Mouse (Mus musculus): ENCODE results near the gene Slc7a14. TPM values are rescaled to one million over a fixed set of nuclear protein-coding genes. Genes with fewer than 3 reads are reported as not detected.

Gene Slc7a14
- polyA plus RNA-seq, 1 experiment from 2014 or later: 0.34 TPM

DNA sequence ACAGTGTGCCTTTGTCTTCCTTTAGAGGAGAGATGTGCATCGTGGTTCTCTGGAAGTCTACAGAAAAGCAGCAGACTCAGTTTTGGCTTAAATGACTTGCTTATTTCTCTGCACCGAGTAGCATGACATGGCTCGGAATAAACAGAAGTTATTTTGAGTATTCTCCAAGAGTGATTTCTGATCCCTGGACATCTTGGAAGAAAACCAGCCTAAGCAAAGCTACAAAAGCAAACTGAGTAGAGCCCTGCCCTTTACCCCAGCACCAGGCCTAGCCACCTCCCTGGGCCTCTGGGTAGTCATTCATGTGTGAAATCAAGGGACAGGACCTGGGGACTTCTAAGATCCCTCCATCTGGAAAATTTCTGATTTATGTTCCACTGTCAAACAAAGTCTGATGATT, 74.0 kb downstream of the Slc7a14 start:
- no peak overlapping the region for H3K9ac ChIP-seq (ENCODE audit: low read depth, low read length)
- no peaks in the 10 kb centered on the region for H3K27me3 ChIP-seq (replicated peaks; ENCODE audit: control insufficient read depth, insufficient read depth, low read length)
- H3K4me3 ChIP-seq (ENCODE audit: low read depth, low read length): no peak overlapping the region
- H3K9me3 ChIP-seq (ENCODE audit: control insufficient read depth): no peaks in the 10 kb centered on the region
- no peak for ATAC-seq
- no peak overlapping the region for H3K4me2 ChIP-seq (replicated peaks; ENCODE audit: low read depth)
- H3K27ac ChIP-seq (ENCODE audit: low read depth, low read length): no peak overlapping the region
- WGBS: 64% methylated on average over 3 of the region's 3 CpGs
- no peak for TF ChIP-seq CTCF (IDR thresholded peaks at IDR 0.05; ENCODE audit: low read depth)
- no peaks in the 10 kb centered on the region for H3K36me3 ChIP-seq (ENCODE audit: control insufficient read depth, insufficient read depth)
- H3K4me1 ChIP-seq (replicated peaks; ENCODE audit: control insufficient read depth, insufficient read depth, low read length): no peaks in the 10 kb centered on the region

DNA sequence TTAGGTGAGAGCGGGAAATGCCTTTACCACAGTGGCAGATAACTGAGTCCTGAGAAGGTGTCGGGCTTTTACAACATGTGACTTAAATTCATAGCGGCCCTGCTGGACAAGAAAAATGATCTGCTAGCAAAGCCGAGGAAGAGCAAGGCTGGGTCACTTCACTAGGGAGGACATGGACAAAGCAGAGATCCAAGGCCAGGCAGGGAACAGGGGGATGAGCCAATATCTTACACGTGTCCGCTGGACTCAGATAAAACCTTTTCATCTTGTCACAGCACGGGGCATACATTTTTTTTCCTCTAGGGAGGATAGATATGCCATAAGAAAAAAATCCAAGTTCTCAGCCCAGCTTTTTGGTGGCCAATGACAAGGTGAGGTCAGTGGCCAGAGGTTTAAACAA, 75.8 kb downstream of the Slc7a14 start:
- Histone ChIP-seq H3K36me3 (ENCODE audit: control insufficient read depth, insufficient read depth) (no peaks in the 10 kb centered on the region), H3K27me3 (replicated peaks; ENCODE audit: control insufficient read depth, insufficient read depth, low read length) (no peaks in the 10 kb centered on the region), H3K4me3 (ENCODE audit: low read depth, low read length) (no peak overlapping the region), H3K27ac (ENCODE audit: low read depth, low read length) (no peak overlapping the region), H3K9ac (ENCODE audit: low read depth, low read length) (no peak overlapping the region), H3K4me1 (replicated peaks; ENCODE audit: control insufficient read depth, insufficient read depth, low read length) (no peaks in the 10 kb centered on the region), H3K9me3 (ENCODE audit: control insufficient read depth) (no peaks in the 10 kb centered on the region), H3K4me2 (replicated peaks; ENCODE audit: low read depth) (no peak overlapping the region)
- WGBS: 61% methylated on average over 7 of the region's 7 CpGs
- no peak for ATAC-seq
- no peak for TF ChIP-seq CTCF (IDR thresholded peaks at IDR 0.05; ENCODE audit: low read depth)

DNA sequence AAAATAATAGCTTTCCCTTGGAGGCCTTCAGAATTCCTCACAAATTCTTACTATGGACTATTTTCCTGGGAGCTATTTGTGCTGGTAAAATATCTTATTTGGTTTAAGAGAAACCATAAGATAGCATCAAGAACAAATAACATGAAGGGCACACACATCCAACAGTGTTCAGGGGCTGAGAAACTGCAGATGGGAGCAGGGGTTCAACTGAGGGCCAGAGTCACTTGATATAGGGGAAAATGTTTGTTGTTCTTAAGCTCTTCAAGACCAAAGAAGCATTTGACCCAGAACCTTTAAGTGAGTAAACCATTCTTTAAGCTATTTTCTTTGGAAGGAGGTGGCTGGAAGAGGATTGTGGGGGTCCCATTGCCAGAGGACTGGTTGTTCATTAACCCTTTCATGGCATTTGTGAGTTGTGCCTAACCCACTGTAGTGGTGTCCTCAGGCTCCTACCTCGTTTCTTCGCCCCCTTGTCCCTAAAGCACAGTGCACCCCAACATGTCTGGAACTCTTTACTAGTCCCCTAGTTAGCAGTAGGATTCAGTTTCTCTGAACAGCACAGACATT, 76.3 kb downstream of the Slc7a14 start:
- Histone ChIP-seq H3K4me1 (replicated peaks; ENCODE audit: control insufficient read depth, insufficient read depth, low read length) (no peaks in the 10 kb centered on the region), H3K4me3 (ENCODE audit: low read depth, low read length) (no peak overlapping the region), H3K36me3 (ENCODE audit: control insufficient read depth, insufficient read depth) (no peaks in the 10 kb centered on the region), H3K9ac (ENCODE audit: low read depth, low read length) (no peak overlapping the region), H3K9me3 (ENCODE audit: control insufficient read depth) (no peaks in the 10 kb centered on the region), H3K27me3 (replicated peaks; ENCODE audit: control insufficient read depth, insufficient read depth, low read length) (no peaks in the 10 kb centered on the region), H3K4me2 (replicated peaks; ENCODE audit: low read depth) (no peak overlapping the region), H3K27ac (ENCODE audit: low read depth, low read length) (no peak overlapping the region)
- no peak for ATAC-seq
- WGBS: 74% methylated on average over 2 of the region's 2 CpGs
- no peak for TF ChIP-seq CTCF (IDR thresholded peaks at IDR 0.05; ENCODE audit: low read depth)

DNA sequence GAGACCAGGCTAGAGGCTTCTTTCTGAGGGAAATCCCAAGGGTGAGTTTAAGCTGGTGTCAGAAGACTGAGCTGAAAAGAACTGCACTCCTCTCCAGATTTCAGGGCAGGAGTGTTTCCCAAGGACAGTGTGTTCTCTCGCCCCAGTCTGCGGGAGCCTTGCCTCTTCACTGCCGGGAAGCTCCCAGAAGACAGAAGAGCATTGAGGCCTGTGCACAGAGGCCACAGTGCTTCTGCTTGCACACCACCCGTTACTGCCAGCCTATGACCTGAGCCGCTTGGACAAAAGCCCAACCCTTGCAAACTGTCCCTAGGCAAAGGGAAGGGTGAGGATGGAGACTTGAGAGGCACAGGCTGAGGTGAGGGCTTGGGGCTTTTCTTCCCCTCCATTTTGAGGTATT, 80.9 kb downstream of the Slc7a14 start:
- Histone ChIP-seq H3K4me1 (replicated peaks; ENCODE audit: control insufficient read depth, insufficient read depth, low read length) (no peaks in the 10 kb centered on the region), H3K27ac (ENCODE audit: low read depth, low read length) (no peak overlapping the region), H3K36me3 (ENCODE audit: control insufficient read depth, insufficient read depth) (no peaks in the 10 kb centered on the region), H3K4me2 (replicated peaks; ENCODE audit: low read depth) (no peak overlapping the region), H3K4me3 (ENCODE audit: low read depth, low read length) (no peak overlapping the region), H3K9ac (ENCODE audit: low read depth, low read length) (no peak overlapping the region), H3K27me3 (replicated peaks; ENCODE audit: control insufficient read depth, insufficient read depth, low read length) (no peaks in the 10 kb centered on the region), H3K9me3 (ENCODE audit: control insufficient read depth) (no peaks in the 10 kb centered on the region)
- TF ChIP-seq CTCF (IDR thresholded peaks at IDR 0.05; ENCODE audit: low read depth): no peak
- 79% methylated on average over 5 of the region's 5 CpGs for WGBS
- no peak for ATAC-seq

DNA sequence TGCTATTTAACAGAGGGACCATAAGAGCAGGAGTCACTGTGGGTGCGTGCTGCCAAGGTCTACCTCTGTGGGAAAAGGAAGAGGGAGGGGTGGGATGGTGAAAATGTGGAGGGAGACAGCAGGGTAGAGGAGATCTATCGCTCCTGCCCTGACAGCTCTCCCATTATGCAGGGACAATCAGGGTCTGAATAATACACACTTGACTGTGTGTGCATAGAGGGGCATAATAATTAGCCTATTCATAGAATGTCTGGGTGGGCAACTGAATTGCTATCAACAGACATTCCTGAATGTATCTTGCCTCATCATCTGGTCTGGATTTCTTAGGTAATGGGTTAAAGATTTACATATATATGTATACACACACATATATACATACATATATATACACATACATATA, 81.7 kb downstream of the Slc7a14 start:
- H3K36me3 ChIP-seq (ENCODE audit: control insufficient read depth, insufficient read depth): no peaks in the 10 kb centered on the region
- WGBS: 87% methylated on average over 2 of the region's 2 CpGs
- H3K27ac ChIP-seq (ENCODE audit: low read depth, low read length): no peak overlapping the region
- no peaks in the 10 kb centered on the region for H3K4me1 ChIP-seq (replicated peaks; ENCODE audit: control insufficient read depth, insufficient read depth, low read length)
- H3K9ac ChIP-seq (ENCODE audit: low read depth, low read length): no peak overlapping the region
- no peak overlapping the region for H3K4me2 ChIP-seq (replicated peaks; ENCODE audit: low read depth)
- no peak for ATAC-seq
- no peak overlapping the region for H3K4me3 ChIP-seq (ENCODE audit: low read depth, low read length)
- no peak for TF ChIP-seq CTCF (IDR thresholded peaks at IDR 0.05; ENCODE audit: low read depth)
- no peaks in the 10 kb centered on the region for H3K9me3 ChIP-seq (ENCODE audit: control insufficient read depth)
- no peaks in the 10 kb centered on the region for H3K27me3 ChIP-seq (replicated peaks; ENCODE audit: control insufficient read depth, insufficient read depth, low read length)

DNA sequence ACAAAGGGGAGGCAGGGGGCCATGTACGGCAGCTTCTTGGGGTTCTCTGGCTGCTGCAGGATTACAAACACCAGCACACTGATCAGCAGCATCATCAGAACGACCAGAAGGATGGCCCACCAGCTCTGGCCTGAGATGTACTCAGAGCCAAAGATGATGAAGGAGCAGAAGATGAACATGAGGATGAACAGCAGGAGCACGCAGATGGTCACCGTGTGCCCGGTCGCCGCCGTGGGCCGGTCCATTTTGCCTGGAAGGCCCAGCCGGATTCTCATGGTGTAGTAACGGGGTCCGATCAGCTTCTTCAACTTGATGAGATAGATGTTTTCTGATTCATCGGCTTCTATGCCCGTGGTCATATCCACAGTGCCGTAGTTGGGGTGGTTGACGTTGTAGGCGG, 86.6 kb downstream of the Slc7a14 start:
- no peak for TF ChIP-seq CTCF (IDR thresholded peaks at IDR 0.05; ENCODE audit: low read depth)
- Histone ChIP-seq H3K4me3 (ENCODE audit: low read depth, low read length) (no peak overlapping the region), H3K9me3 (ENCODE audit: control insufficient read depth) (no peaks in the 10 kb centered on the region), H3K9ac (ENCODE audit: low read depth, low read length) (no peak overlapping the region), H3K4me2 (replicated peaks; ENCODE audit: low read depth) (no peak overlapping the region), H3K36me3 (ENCODE audit: control insufficient read depth, insufficient read depth) (no peaks in the 10 kb centered on the region), H3K27me3 (replicated peaks; ENCODE audit: control insufficient read depth, insufficient read depth, low read length) (no peaks in the 10 kb centered on the region), H3K4me1 (replicated peaks; ENCODE audit: control insufficient read depth, insufficient read depth, low read length) (no peaks in the 10 kb centered on the region), H3K27ac (ENCODE audit: low read depth, low read length) (no peak overlapping the region)
- 94% methylated on average over 17 of the region's 17 CpGs for WGBS
- ATAC-seq: no peak

DNA sequence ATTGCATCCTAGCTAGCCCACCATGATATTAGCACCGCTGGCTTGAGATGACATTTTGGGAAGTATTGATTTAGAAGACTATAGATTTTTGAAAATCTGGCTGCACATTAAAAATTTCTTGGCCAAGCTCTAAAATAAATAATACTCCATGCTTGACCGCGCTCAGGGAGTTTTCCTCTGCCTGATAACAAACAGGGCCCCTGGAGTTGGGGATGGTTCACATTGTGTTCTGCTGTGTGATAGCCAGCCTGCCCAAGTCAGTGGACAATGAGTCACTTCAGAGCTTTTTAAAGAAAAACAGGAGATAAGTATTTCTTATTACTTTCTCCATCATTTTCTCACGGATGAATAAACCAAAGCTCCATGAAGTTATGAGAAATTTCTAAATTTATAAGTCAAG, 90.1 kb downstream of the Slc7a14 start:
- ATAC-seq: no peak
- Histone ChIP-seq H3K4me2 (replicated peaks; ENCODE audit: low read depth) (no peak overlapping the region), H3K9me3 (ENCODE audit: control insufficient read depth) (no peaks in the 10 kb centered on the region), H3K4me3 (ENCODE audit: low read depth, low read length) (no peak overlapping the region), H3K9ac (ENCODE audit: low read depth, low read length) (no peak overlapping the region), H3K27ac (ENCODE audit: low read depth, low read length) (no peak overlapping the region), H3K36me3 (ENCODE audit: control insufficient read depth, insufficient read depth) (no peaks in the 10 kb centered on the region), H3K4me1 (replicated peaks; ENCODE audit: control insufficient read depth, insufficient read depth, low read length) (no peaks in the 10 kb centered on the region), H3K27me3 (replicated peaks; ENCODE audit: control insufficient read depth, insufficient read depth, low read length) (no peaks in the 10 kb centered on the region)
- 81% methylated on average over 4 of the region's 4 CpGs for WGBS
- TF ChIP-seq CTCF (IDR thresholded peaks at IDR 0.05; ENCODE audit: low read depth): no peak

Measured in intestine, postnatal 0 days (tissue).